Mouse (Mus musculus) adrenal gland, postnatal 10 days (tissue): ENCODE data around the gene Prss34. TPM values are rescaled to one million over a fixed set of nuclear protein-coding genes. Genes with fewer than 3 reads are reported as not detected.

Experiments used
- DNase-seq: peaks from one replicate; pipeline ENCODE4 v3.0.0; 2021; ENCODE audit warnings: mixed read lengths
- long read RNA-seq, 2 experiments: library from polyadenylated mRNA; stranded (forward); transcript quantifications; one replicate each; pipeline ENCODE4 v2.0.0; 2021
- total RNA-seq, 2 experiments: library from RNA; stranded (reverse); gene quantifications; 2 replicates each; pipeline ENCODE4 v1.2.3; 2021

The Prss34 gene
- total RNA-seq, result 1 to 10 TPM; 1.8 to 2.4 TPM
- long read RNA-seq, experiment 1, partial matches to known transcripts, result 0 of 4 reads
- long read RNA-seq, experiment 1, other reads (novel, unspliced or antisense), result 0 of 4 reads
- long read RNA-seq, experiment 2, partial matches to known transcripts, result 0 of 2 reads
- long read RNA-seq, experiment 2, other reads (novel, unspliced or antisense), result 0 of 2 reads

- no peak for DNase-seq
Measured at GRCm38 (mm10) chr17:25298094-25298493, at the start of gene Prss34. Gene Prss34 (plus strand): TSS chr17:25298394.

GRCm38 (mm10) chr17:25250181-25250835 lies 47.9 kb upstream of the Prss34 start:
- DNase-seq, result no peak

GRCm38 (mm10) chr17:25252643-25253042 lies 45.6 kb upstream of the Prss34 start:
- DNase-seq, result no peak

- DNase-seq, result no peak
Measured at GRCm38 (mm10) chr17:25253760-25254159, 44.4 kb upstream of the Prss34 start.

- DNase-seq, result no peak
Measured at GRCm38 (mm10) chr17:25255110-25255509, 43.1 kb upstream of the Prss34 start.

GRCm38 (mm10) chr17:25256140-25256754 lies 41.9 kb upstream of the Prss34 start, which contains the start of gene Baiap3:
Gene Baiap3 (minus strand): TSS chr17:25256364.
- peak; percentile 47 for DNase-seq

GRCm38 (mm10) chr17:25257804-25258261 lies 40.4 kb upstream of the Prss34 start:
- DNase-seq, result no peak

GRCm38 (mm10) chr17:25264453-25264852 lies 33.7 kb upstream of the Prss34 start:
- peak; percentile 79 for DNase-seq

GRCm38 (mm10) chr17:25270795-25271335 lies 27.3 kb upstream of the Prss34 start:
- no peak for DNase-seq

GRCm38 (mm10) chr17:25272326-25272725 lies 25.9 kb upstream of the Prss34 start:
- no peak for DNase-seq

- DNase-seq, result peak; percentile 89
Measured at GRCm38 (mm10) chr17:25272951-25273705, 25.1 kb upstream of the Prss34 start.

- peak; percentile 95 for DNase-seq
Measured at GRCm38 (mm10) chr17:25273706-25274501, 24.3 kb upstream of the Prss34 start.

GRCm38 (mm10) chr17:25274571-25275346 lies 23.4 kb upstream of the Prss34 start, which contains the start of gene Ube2i:
Gene Ube2i (minus strand): TSS chr17:25274622.
- DNase-seq, result no peak

- DNase-seq, result no peak
Measured at GRCm38 (mm10) chr17:25275833-25276232, 22.4 kb upstream of the Prss34 start.

- DNase-seq, result peak; percentile 63
Measured at GRCm38 (mm10) chr17:25282133-25282532, 16.1 kb upstream of the Prss34 start.

GRCm38 (mm10) chr17:25285033-25285432 lies 13.2 kb upstream of the Prss34 start:
- peak; percentile 83 for DNase-seq

- peak; percentile 67 for DNase-seq
Measured at GRCm38 (mm10) chr17:25288842-25289241, 9.4 kb upstream of the Prss34 start.

- DNase-seq, result no peak
Measured at GRCm38 (mm10) chr17:25290411-25290810, 7.8 kb upstream of the Prss34 start.

- no peak for DNase-seq
Measured at GRCm38 (mm10) chr17:25293495-25293894, 4.7 kb upstream of the Prss34 start.

- DNase-seq, result no peak
Measured at GRCm38 (mm10) chr17:25294111-25294510, 4.1 kb upstream of the Prss34 start.

GRCm38 (mm10) chr17:25308346-25308745 lies 10.2 kb downstream of the Prss34 start, which contains the start of gene Prss28:
Gene Prss28 (plus strand): TSS chr17:25308646.
- DNase-seq, result no peak
